Mouse (Mus musculus) mouse trophoblast stem cell (cell line): Measurements from ENCODE around the gene Krt19.

Experiments used
- in situ Hi-C, 2 experiments: fragments of 300-500 bp; cut with MseI, MboI; formaldehyde crosslinking; loops; 2 replicates in 1 of 2; 3 replicates in 1 of 2; pipeline ENCODE4 v1.15.1; 2025

The Krt19 gene

DNA sequence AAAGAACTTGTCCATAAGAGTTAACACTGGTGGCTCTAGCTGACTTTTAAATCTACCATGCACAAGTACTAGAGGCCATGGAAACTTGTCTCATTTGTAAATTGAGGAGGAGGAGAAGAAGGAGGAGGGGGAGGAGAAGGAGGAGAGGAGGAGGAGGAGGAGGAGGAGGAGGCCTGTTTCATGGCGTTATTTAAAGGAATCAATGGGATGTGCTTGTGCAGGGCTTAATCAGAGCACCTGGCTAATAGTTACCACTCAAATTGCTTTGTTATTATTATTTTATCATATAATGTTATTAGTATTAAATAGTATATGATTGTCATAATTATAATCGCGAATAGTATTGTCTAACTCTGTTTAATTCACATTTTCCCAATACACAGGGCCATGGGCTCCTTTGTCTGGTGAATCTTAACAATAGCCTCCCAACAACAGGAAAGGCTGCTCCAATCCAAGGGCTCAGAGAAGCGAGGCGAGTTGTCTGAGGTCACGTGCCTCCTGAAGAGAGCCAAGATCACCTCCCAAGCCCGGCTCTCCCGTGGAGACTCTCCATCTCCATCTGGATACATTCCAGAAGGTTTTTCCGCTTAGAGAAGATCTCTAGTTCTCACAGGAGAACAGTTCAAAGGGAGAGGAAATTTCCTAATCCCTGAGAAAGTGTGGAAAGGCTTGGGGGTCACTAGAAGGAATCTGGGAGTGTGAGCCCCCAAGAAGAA is at the start of gene Krt19:
Gene Krt19, minus strand, starts transcription at position 51 of the 716 bp plus-strand sequence.
- in situ Hi-C loops: no loop called here

DNA sequence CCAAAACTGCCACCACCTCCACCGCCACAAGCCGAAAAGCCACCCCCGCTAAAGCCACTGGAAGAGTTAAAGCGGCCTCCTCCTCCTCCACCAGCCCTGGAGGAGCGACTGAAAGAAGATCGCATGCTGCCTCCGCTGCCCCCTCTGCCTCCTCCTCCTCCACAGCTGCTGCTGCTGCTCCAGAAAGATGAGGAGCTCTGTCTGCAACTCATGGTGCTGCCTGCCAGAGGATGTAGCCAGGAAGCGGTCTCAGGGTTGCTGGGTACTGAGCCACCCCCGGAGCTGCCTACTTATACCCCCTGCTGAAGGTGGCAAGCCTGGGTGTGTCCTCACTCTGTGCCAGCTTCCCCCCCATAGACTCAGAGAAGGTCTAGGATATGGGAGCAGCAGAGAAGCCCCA is 44.5 kb upstream of the Krt19 start, which contains the start of gene Krt9:
Gene Krt9, minus strand, starts transcription at position 255 of the 400 bp plus-strand sequence.
- in situ Hi-C loops: no loop called here

DNA sequence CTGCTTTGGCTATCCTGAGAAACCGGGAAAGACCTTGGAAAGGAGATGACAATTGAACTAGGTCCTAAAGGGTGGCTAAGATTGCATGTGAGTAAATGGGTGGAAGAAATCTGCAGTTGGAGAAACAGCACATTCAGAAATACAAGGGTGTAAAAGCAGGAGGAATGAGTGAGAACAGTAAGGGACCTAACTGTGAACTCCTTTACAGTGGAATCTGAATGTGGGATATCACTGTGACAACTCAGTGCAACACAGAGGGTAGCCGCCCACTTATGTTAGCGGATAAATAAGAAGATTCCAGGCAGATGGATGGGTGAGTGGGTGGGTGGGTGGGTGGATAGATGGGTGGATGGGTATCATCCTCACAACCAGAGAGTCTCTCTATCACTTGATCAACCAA is 43.4 kb upstream of the Krt19 start:
- in situ Hi-C loops: no loop called here

DNA sequence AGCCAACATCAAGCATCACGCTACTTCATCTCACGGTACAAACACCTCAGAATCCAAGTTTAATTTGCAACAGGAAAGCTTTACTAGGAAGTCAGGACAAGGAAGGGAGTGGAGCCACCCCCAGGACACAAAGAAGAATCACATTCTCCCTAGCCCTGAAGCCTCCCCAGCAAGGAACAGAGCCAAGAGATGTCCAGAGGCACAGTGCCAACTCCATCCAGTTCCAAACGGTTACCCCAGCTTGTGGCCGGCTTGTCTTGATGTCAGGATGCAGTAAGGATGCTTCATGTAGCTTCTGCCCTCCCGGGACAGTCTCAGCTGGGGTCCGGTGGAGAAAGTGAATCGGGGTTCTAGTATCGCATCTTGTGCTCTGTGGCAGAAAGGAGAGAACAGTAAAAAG is 38.3 kb upstream of the Krt19 start:
- in situ Hi-C loops: no loop called here

DNA sequence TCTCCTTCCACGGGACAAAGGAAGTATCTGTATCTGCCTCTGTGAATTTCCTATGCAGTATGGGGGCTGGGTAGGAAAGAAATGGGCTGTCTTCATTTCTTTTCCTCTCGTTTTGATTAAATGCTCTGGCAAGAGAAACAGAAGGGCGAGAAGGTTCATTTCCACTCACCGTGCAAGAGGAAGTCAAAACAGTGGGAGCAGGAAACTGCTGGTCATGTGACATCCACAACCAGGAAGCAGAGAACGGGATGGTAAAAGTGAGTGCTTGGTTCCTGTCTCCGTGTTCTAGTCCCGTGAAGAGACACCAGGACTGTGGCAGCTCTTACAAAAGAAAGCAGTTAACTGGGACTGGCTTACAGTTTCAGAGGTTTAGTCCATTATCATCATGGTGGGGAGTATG is 33.3 kb upstream of the Krt19 start:
- in situ Hi-C loops: no loop called here

DNA sequence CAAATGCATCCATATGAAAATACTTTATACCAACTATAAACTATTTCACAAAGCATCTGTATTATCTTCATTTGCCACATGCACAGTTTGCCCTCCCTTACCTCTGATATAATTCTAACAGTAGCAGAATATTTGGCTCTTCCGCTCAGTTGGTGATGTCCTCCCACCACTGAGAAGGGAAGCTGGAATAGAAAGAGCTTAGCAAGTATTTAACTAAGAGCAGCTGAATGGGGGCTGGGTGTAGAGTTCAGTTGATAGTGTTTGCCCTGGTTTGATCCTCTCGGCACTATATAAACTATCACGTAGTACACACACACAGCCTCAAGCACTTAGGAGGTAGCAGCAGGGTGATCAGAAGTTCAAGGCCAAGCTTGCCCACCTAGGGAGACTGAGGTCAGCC is 30.8 kb upstream of the Krt19 start:
- in situ Hi-C loops: loop anchor here in 1 of 2 experiments (10.0 kb wide), 1 partner anchor 106 kb away; no protein-coding TSS in a partner anchor

DNA sequence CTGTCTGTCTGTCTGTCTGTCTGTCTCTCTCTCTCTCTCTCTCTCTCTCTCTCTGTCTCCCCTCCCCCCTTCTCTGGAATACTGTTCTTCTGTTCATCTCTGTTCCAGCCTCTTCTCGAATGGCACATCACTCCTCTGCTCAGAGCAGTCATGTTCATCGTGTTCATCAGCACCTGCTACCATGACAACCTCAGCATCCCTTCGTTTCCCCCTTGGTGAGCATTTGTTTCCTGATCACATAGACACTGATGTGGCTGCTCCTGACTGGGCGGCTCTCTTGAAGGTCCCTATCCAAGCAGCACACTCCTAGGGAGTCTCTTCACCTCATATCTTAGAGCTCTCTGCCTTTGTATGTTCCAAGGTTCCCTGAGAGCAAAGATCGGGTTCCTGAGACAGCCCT is 29.8 kb upstream of the Krt19 start:
- in situ Hi-C loops: loop anchor here in 1 of 2 experiments (10.0 kb wide), 1 partner anchor 106 kb away; no protein-coding TSS in a partner anchor

DNA sequence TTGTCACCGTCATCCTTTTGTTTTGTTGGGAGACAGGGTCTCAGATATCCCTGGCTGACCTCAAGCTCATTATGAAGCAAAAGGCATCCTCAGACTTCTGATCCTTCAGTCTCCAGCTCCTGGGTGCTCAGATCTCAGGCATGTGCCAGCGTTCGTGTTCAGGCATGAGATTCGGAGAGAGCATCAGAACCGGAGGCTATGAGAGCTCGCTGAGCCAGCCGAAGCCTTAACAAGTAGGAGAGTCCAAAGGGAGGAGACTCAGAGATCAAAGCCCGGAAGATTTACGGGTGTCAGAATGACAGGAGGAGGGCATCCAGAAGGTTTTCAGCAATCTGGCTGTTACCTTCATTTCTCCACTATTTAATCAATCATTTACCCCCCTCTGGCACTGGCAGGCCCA is 28.3 kb upstream of the Krt19 start:
- in situ Hi-C loops: loop anchor here in 1 of 2 experiments (10.0 kb wide), 1 partner anchor 108 kb away; no protein-coding TSS in a partner anchor

DNA sequence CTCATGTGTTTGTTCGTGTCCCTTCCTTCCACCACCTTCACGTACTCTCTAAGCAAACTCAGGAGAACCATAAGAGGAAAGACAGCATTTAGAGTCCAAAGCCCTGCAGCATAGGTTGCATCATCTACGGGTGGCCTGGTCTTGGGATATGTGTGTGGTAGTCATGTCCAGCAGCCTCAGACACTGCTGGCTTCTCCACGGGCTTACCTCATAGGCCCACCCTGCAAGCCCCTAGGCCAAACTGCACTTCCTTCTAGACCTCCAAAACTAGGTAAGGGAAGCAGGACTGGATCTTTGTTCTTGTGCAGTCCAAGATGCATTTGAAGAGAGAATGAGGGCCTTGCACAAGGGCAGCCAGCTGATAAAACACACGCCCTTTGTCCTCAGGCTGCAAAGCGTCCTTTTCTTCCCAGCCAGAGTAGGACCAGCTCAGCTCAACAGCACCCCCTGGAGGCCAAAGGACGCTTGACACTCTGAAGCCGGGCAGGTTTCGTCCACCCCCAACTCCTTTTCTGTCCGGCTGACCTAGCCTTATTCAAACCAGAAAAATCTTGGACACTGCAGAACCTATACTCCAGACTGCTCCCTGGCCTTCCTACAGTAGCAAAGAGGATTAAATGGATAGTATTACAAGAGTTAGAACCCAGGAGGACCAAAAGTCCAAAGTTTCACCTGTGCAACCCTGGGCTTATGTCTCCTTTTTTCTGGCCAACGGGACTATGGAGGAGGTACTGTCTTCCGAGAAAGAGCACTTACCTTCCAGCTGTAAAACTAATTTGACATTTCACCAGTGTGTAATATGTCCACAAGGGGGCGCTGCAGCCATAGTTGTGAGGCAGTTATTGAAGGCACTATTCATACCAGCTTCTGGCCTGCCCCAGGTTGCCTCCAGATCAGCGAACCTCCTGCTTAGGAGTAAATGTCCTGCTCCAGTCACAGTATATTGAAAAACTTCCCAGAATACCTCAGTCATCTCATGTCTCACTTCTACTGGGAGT is 20.6 kb upstream of the Krt19 start:
- in situ Hi-C loops: loop anchor here (5.0 kb wide), 2 partner anchors 102 to 112 kb away; no protein-coding TSS in a partner anchor

DNA sequence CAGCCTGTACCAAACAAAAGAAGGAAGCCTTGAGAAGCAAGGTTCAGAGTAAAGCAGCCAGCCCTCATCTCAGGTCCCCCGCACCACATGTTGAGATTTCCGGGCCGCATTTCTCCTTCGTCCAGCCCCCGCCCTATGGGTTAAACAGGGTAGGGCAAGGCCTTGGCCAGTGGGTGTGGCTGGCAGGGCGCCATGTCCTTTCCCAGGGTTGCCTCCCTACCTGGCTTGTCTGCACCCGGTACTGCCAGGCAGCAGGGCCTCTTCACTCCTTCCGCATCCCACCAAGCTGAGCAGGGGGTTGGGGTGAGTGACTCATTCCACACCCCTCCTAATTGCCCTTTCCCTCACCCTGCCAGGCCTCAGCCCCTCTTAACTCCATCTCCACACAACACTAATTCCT is 19.6 kb upstream of the Krt19 start:
- in situ Hi-C loops: loop anchor here (5.0 kb wide), 2 partner anchors 101 to 111 kb away; no protein-coding TSS in a partner anchor

DNA sequence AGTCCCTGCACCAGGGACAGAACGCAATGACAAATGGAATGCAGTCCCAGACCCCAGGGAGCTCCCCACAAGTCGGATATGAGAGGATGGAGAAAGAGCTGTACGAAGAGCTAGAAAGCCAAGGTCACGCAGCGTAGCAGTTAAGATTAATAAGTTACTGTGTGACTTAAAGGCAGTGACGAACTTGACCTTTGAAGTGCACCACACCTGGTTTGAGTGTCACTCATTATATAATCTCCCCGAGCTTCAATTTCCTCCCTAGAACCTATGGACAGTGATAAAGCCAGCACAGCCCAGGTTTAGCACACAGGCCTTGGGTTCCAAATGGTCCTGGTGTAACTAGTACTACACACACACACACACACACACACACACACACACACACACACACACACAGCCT is 15.9 kb upstream of the Krt19 start:
- in situ Hi-C loops: no loop called here

DNA sequence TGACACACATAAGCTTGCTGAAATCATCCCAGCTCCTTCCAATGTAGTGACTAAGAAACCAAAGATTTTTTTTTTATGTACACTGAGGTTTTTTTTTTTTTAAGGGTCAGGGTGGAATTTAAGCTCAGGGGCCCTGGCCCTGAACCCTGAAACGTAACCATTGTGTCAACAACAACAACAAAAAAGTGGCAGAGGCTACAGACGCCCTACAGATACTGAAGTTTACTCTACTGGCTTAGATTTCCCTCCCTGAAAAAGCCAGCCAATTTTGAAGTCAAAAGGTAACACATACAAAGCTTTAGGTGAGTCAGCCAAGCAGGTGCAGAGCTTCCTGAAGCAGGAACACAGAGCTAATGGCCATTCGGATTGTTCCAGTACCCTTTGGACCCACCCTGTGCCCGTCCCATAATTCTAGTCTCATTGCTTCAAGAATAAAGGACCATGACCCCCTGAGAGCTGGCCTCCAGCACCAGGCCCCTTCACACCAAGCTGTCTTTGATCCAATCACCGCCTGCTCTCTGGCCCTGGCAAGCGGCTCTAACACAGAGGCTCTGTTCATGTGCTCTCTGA is 9.5 kb upstream of the Krt19 start:
- in situ Hi-C loops: no loop called here

DNA sequence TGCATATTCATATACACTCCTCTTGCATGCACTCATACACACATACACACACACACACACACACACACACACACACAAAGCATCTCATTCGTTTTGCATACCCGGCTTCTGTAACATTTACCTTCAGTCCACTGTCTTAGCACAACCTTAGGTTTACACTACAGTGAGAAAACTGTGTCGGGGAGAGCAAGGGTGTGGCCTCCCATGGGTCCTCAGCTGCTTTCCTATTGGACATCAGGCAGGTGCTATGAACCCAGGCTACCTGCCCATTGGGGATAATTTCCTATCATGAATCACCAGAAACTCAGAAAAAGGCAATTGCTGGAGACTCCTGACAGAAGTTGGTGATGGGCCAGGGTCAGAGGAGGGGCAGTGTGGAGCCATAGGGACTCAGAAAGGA is 8.9 kb upstream of the Krt19 start:
- in situ Hi-C loops: no loop called here

DNA sequence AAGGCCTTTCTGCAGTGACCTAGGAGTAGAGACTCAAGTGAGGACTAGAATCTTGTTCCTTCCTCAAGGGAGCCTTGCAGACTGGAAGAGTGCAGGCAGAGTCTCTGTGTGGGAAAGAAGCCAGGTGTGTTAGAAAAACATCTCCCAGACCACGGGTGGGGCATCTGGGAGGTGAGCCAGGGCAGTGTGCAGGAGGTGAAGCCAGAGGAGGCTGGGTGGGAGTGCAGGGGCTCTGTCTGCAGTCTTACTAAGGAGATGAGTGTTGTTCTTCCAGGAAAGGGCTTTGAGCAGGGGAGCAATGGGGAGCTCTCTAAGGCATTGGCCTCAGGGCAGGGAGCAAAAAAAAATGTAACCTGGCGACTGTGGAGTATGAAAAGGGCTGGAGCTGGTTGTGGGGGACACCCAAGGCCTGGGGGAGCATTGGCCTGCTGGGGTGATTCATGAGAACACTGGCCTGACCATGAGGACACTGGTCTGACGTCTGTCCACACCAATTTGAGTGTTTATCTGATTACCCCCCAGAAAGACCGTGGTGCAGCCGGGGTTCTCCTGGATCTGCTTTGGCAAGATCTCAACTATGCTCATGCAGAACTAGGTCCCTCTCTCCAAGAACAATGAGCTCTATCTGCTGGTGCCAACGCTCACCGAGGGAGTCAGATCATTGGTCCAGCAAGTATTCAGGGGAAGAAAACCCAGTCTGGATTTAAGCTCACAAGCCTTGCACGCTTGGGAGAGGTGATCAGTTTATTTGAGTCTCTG is 7.2 kb upstream of the Krt19 start:
- in situ Hi-C loops: no loop called here

DNA sequence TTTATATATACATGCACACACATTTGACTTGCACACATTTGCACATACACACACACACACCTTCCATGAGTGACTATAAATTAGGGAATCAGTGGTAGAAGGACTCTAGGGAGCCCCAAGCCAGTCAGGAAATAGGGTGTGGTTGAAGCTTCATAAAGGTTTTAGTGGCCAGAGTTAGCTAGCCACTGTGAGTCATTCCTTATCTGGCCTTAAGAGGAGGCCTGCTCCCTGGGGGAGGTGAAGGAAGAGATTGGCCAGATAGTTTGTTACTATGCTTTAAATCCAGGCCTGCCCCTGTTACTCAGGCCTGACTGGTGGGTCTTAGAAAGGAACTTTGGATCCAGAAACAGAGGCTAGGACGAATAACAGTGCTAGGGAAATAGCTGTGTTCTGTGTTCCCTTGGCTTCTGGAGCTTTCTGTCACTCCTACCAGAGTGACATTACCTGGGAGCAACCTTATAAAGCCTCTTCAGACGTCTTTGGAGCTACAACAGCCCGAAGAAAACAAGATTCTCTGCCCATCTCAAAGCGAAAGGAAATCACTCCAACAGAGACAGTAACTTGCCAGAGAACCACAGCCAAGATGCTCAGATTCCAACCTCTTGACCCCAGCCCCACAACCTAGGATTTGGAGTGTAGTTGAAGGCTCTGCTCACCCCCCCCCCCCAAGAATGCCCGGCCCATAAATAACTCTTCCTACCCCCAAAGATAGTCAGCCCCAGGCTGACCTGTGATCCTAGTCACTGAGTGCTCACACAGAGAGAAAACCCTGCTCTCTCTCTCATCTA is 705 bp downstream of the Krt19 start:
- in situ Hi-C loops: no loop called here

DNA sequence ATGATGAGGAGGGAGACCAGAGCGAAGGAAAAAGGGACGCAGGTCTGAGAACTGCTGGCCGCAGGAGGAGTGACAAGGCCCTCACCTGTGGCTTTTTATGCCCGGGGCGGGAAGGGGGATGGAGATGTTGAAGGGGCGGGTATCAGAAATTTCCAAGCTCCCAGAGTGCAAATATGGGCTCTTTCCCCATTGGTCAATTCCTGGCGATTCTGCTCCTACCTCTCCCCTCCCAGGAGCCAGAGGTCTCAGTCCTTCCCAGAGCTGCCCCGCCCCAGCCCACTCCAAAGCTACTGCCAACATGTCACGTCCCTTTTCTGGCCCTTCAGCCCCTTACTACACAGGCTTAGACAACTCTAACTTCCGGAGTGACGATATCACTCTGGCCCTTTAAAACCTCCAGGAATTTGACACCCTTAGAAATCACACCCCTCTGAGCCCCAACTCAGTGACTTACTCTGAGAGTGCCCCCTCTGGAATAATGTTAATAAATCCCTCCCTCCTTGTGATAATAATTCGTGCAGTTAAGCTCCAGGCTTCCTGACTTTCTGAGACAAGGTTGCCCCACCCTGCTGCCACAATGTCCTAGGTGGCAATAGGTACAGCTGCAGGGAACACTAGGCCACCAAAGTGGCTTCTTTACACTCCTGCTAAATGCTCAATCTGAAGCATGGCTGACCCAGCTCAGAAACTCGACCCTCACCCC is 2.5 kb downstream of the Krt19 start:
- in situ Hi-C loops: no loop called here

DNA sequence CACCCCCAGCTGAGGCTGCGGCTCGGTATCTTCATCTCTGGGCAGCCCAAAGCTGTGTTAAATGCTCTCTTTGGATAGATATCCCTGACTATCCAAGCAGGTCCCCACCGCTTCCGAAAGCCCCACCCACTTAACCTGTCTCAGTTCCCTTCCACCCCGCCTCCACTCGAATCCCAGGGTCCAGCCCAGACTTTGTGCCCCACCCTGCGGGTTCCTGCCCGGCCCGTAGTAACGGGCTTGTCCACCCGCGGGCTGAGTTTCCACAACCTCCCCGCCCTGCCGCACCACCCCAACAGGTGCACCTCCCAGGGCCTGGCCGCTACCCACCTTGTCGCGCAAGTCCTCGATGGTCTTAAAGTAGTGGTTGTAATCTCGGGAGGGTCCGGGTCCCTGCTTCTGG is 3.4 kb downstream of the Krt19 start:
- in situ Hi-C loops: no loop called here

DNA sequence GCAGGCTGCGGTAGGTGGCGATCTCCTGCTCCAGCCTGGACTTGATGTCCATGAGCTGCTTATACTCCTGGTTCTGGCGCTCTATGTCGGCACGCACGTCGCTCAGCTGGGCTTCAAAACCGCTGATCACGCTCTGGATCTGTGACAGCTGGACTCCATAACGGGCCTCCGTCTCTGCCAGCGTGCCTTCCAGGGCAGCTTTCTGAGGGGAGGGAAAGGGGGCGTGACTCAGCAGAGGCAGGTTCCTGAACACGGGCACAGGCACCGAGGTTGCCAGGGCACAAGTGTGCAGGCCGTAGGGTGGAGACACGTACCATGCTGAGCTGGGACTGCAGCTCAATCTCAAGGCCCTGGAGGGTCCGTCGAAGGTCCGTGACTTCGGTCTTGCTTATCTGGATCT is 7.5 kb downstream of the Krt19 start:
- in situ Hi-C loops: no loop called here

DNA sequence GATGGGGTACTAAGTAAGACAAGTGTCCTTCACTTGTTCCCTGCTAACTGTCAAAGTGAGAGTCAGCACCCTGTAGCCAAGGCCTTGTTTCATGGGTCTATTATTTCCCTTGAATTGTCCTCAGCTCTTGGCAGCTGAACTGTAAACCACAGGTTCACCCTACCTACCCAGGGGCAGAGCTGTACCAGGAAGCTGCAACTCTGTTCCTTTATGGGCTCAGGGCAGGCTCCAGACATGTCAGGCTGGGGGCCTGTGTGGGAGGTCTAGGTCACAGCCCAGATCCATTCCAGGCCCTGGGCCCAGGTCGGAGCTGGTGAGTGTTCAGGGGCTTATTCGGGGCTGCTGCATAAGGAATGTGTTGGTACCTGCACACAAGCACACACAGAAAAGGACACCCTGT is 9.1 kb downstream of the Krt19 start:
- in situ Hi-C loops: no loop called here

DNA sequence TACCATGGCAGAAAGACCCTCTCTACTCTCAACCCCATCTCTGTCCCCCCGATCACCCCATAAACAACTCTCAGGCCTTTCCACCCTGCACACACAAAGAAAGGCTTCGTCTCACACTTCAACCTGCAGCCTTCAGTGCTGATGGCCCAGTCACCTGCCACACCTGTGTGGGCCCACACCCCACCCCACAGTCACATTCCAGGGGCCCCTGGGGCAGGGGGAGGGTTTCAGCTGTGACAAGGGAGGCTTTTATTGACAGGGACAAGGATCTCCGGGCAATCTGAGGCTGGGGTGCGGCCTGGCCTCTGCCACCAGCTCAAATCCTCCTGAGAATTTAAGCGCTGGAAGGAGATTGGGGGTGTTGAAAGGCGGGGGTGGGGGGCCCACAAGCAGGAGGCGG is 9.7 kb downstream of the Krt19 start:
- in situ Hi-C loops: no loop called here
